Mouse (Mus musculus) natural killer cell, adult 2 months (primary cell): ENCODE results near the gene Hook2.

ENCODE experiments used
- DNase-seq, 2 experiments: peaks; one replicate each; pipeline ENCODE4 v3.0.0; 2022; ENCODE audit warnings: low spot score in 2 of 2

Hook2 gene

DNA sequence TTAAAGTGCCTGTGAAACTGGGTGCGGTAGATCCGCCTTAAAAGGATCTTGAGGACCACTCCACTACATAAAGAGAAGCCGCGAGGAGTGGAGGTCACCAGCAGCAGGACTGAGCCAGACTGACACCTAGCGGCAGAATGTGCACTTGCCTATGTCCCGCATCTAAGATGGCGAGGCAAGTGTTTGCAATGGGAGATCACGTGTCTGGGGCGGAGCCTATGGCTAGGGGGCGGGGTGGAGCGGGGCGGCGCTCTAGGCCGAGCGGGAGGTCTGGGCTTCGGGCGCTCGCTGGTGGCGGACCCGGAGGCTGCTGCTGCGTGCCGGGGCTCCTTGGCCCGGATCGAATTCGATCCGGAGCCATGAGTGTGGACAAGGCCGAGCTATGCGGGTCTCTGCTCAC, at the start of gene Hook2:
Gene Hook2, plus strand, starts transcription at position 255 of the 400 bp plus-strand sequence.
- DNase-seq = peak; percentile 98

DNA sequence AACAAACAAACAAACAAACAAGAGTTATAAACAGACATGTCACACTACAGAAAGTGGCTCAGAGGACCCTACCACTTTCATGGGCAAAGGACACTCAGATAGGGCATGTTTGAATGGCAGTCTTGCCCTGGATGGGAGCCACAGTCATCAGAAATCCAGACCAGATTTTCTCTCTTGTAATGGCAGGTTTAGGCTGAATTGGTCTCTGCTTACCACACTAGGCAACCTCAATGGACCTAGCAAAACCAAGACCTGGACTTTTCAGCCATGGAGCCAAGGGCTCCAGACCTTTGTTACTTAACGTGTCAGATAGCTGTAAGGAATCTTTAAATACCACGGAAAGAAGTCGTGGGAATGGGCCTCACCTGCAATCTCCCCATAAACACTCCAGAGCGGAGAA, 46.7 kb upstream of the Hook2 start:
- no peak for DNase-seq

DNA sequence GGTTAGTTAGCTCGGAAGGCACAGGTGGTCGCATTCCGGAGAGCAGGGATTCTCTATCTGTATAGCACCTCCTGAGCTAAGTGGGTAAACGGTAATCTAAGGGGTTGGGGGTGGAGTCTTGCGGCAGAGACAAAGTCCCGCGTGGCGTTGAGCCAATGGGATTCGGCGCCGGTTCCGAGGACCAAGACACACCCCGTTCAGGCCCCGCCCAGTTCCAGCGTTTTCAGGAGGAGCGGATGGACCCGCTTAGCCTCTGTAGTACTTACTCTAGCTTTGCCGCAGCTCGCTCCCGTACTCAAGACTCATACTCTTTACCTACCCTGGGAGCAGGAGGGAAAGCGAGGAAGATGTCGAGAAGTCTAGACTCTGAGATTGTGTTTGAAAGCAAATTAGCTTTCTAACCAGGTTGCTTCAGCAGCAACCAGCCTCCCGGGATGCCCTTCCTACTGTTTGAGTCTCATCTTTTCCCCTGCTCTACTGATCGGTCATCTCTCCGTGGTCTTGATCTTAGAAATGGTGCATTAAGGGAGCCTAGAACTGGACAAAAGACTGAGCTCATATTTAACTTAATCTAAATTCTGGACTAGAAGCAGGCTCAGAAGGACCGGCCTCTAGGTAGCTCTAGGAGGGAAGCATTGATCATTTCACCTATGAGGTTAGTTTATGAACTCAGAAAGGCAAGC, 45.8 kb upstream of the Hook2 start:
- peak in 1 of 2 experiments; percentile 28 for DNase-seq

DNA sequence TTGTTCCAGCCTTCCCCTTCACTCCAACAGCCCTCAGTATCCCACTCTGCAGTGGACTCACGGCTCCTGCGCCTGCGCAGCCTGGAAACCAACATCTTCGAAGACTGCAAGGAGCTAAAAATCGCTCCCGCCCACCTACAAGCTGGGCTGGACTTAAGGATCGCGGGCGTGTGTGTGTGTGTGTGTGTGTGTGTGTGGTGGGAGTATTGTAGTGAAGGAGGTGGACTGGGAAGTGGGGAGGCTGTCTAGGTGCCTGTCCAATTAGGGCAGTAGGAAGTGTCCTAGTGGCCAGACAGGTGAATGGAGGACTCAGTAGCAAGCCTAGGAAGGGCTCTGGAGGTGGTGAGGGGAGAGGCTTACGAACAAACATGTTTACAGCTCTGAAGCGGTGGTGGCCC, 45.2 kb upstream of the Hook2 start:
- no peak for DNase-seq

DNA sequence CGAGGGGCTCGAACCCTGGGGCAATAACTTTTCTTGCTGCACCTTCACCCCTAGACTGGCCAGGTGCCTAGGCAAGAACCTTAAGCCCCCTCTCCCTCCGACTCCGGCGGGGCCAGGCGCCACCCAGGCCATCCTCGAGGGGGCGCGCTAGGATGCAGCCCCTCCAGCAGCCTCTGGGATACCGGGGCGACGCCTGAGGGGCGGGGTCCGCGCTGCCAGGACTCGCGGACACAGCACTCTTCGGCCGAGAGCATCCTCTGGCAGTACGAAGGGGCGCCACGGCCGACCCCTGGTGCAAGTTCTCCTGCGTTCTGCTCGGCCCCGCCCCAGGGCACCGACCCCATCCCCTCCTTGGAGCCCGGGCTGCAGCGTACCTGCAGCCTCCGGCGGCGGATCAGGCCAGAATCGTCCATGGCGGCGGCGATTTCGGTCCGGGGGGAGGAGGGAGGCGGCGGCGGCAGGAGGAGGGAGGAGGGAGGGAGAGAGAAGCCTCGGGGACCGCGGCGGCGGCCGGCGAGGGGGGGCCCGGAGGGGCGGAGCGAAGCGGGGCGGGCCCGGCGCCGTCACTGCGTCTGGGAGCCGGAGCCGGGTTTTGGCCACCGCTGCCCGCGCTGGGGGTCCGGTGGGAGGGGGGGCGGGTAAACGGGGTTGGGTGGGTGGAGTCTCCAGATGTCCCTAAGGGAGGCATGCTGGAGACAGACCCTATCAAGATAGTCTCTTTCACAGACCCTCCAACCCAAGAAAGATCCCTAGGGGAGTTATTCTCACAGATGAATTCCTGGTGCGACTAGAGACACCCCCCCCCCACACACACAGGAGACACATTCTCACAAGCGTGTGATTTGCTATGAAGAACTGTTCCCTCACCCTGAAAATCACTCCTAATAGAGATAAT, 44.5 kb upstream of the Hook2 start:
- no peak for DNase-seq

DNA sequence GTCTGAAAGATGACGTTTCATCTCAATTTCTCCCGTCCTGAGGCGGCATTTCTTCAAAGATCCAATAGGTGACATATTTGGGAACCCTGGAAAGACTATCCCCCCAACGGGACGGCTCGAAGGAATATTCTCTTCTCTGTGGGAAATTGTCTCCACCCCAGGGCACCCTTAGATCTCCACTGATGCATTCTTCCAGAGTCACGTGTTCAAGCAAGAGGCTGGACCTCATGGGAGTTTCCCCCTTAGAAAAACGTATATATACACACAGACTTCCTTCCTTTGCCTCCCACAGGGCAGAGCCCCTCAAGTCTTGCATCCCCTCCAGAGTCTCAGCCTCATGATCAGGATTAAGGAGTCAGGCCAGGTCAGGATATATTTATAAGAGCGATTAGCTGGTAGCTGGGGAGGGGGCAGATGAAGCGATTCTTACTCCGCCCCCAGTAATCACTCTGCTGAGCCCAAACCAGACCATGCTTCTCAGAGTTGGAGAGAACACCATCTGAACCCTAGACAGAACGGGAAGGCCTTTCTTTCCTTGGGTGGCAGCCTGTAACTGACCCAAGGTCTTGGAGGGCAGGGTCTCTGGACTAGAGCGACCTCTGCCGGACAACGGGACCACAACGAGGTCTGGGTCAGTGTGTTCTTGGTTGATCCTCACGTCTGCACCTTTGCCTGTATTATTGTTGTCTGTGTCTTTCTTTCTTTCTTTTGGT, 43.7 kb upstream of the Hook2 start, which contains the start of gene Rtbdn:
Gene Rtbdn, plus strand, starts transcription at position 464 of the 713 bp plus-strand sequence.
- DNase-seq = no peak

DNA sequence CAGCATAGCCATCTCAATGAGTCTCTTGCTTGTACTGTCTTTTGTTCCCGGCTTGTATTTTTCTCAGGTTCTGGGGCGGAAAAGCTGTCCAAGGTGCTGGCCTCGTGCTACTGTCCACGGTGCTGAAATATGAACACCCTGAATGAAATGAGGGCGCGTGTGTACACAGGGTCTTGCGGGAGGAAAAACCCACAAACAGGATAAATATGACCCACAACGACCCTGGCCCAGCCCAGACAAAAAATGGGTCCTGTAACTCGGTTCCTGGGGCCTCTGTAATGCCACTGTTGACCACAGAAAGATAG, 43.2 kb upstream of the Hook2 start:
- DNase-seq = peak in 1 of 2 experiments; percentile 33

DNA sequence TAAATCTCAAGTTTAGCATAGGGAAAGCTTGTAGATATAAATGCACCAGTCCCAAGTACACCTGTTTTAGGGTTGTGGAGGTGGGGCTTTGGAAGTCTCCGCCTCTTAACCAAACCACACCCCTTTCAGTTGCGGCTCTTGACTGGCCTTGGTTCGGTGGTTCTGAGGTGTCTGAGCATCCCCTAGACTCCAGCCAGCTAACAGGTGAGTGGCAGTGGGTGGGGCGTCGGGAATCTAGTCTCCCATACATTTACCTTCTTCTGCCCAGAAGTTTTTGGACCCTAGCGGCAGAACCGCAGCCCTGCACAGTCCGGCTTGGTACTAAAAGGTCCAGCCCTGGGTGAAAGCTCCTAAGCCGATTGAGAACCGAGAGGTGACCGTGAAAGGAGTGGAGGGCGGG, 40.6 kb upstream of the Hook2 start:
- DNase-seq = no peak

DNA sequence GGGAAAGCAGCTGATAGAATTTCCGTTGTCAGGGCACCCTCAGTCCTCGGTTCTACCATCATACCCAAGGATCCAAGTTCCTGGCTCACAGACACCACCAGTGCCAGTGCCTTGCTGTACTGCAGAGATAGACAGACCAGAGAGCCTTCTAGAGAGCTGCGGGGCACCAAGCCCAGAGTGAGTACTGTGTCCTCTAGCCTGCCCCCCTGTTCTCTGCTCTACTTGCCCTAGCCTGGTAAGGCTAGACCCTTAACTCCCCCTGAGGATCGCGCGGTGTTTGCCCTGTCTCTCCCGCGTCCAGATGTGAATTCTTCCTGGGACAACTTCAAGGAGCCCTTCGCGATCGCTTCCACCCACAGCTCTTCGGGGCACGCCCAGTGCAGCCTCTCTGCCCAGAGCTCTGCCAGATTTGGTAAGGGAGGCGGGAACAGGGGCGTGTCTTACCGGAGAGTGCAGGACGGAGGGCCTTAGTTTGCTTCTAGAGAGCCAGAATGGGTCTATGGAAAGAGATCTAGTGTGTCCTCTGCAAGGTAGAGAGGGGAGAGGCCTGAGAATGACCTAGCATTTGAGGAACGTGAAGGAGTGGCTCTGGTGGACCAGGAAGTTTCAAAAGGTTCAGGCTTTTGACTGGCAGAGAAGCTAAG, 37.7 kb upstream of the Hook2 start:
- no peak for DNase-seq

DNA sequence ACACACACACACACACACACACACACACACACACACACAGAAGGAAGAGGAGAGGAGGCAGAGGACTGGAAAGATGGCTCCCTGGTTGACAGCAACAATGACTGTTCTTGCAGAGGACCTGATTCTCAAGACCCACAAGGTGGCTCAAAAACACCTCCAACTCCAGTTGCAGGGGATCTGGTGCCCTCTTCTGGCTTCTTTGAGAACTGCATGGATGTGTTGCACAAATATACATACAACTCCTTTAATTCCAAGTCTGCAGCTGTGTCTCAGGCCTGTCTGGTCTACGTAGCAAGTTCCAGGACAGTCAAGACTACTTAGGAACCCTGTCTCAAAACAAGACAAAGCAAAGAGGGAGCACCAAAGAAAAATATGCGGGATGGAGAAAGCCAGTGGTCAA, 33.6 kb upstream of the Hook2 start:
- DNase-seq = peak; percentile 53 to 74

DNA sequence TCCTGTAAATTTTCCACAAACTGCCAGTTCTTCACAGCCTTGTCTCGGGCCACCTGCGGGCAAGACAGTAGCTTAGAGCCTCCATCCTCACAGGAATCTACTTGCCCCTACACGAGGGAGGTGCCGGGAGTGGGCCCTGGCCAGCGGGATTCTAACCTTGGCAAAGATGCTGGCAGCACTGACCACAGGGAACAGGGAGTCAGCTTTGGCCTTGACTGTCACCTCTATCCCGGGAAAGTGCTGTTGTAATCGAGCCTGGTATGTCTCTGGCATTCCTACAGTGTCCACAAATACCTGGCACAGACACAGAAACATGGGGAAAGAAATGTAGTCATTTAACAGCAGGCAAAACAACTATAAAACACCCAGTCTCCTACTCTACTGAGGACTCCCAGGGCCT, 30.6 kb upstream of the Hook2 start:
- no peak for DNase-seq

DNA sequence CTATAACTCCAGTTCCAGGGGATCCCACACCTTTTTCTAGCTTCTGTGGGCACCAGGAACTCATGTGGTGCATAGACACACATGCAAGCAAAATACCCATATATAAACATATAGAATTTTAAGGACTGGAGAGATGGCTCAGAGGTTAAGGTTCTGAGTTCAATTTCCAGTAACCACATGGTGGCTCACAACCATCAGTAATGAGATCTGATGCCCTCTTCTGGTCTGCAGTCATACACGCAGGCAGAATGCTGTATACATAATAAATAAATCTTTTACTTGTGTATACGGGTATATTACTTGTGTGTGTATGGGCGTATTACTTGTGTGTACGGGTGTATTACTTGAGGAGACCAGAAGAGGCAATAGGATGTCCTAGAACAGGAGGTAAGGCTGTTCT, 26.5 kb upstream of the Hook2 start:
- no peak for DNase-seq

DNA sequence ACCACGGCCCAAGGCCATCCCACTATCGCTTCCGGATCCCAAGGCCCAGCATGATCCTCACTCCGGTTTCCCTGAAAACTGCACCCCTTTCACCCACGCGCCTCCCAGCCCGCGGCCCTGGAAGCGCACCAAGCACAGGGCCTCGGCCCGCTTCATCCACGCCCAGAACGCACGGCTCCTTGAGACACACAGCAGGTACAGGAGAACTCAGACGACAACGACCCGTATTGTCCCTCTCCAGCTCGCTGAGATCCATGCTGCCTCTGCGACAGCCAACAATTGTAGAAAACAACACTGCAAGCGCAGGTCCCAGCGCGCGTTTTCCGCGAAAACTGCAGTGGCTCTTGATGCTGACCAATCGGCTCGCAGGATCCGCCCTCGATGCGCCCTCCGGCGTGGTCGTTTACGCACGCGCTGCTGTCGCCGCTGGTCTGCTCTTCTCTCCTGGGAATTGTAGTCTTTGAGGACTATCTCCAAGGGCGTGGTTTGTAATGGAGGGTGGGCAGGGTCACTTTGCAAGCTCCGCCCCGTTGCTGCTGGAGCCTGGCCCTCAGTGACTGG, 24.6 kb upstream of the Hook2 start:
- DNase-seq = peak; percentile 82 to 90

DNA sequence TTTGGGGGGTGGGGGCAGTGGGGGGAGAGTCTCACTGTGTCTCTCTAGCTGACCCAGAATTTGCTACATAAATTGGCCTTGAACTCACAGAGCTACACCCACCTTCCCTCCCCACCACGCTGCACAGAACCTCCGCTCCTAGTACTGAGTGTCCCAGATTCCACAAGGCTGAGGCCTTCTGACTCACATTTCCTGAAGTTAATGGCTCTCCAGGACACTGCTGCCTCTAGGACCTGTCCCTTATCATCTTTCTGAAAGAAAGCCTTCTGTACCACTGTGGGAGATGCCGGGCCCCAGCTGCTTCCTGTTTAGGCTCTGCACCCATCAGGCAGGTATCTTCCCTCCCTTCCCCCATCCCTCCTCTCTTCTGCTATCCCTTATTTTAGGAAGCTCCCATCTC, 23.8 kb upstream of the Hook2 start:
- DNase-seq = no peak

DNA sequence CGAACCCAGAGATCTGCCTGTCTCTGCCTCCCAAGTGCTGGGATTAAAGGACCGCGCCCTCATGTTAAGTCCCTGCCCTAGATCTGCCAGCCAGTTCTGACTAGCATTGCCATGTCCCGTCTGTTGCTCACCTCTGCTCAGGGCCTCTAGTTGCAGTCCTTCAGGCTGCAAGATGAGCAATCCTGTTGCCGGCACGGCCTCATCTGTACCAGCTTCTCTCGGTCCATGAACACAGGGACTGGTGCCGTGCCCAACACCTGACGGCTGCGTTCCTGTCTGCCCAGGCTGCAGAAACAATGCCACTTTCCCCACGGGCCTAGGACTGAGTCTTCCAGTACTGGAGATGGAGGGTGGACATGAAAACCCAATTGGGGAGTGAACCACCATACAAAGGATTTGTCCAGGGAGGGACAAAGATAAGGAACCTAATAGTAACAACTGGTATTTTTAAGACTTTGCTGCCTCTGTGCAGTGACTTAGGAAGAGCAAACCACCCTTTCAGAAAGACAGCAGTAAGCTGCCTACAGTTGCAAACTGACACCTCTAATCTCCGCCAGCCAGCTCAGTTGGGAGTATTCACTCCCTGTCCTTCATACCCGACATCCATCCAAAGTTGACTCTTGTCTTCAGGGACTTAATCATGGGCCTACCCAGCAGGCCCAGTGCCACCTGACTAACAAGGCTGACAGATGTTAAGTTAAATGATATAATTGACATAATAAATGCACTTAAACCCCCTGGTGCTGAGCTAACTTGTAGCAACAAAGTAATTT, 22.7 kb upstream of the Hook2 start:
- no peak for DNase-seq

DNA sequence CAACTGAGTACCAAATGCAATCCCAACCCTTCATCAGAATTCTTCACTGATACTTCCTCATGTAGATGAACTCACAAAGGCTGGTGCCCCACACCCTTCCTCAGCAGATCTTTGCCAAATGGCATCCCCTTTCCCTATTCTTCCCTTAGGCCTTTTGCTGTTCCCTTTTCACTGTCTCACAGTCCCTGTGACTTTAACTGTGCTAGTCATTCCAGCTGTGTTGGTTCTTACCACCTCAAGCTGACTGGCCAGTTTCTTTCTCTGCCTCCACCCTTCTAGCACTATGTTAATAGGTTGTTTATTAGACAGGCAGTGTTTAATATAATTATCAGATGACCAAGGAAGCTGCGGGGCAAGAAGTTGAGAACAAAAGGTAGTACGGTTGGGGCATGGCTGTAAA, 21.8 kb upstream of the Hook2 start:
- no peak for DNase-seq

DNA sequence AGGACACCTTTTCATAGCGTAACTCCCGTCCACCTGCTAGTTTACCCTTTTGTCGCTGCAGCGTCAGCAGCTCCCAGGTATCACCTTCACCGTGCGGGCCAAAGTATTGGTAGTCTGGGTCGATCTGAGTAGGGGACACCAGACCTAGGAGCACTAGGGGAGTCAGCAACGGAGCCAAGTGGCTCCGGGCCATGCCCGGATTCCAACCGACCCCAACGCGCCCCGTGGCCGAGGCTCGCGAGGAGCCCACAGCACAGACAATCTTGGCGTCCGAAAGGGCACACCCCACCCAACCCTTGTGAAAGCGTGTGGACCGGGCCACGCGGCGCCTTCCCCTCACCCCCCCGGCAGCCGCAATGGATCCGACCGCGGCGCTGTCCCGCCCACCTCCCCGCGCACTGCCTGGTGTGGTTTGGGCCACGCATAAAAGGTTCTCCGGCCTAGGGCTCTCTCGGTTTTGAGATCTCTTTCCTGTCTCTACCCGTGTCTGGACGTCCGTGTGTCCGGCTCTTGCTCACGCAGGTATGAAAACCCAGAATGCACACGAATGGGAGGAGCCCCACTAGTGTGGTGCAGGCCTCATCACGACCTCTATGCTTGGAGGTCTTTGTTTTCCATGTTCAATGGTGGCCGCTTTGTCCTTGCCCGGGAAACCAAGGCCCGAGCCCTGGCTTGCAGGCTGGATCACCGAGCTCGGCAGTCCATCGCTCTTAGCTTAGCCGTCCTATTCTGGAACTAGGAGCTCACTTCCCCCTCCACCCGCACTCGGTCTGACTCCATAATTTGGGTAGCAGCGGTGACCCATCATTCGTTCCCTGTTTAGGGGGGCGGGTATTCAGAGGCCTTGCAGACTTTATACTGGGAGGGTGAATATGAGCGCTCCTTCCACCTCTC, 20.9 kb upstream of the Hook2 start, which contains the start of the genes Gm49661, Prdx2 and Rnaseh2a:
Gene Gm49661, minus strand, starts transcription at position 193 of the 894 bp plus-strand sequence.
Gene Prdx2, plus strand, starts transcription at position 347 of the 894 bp plus-strand sequence.
Gene Rnaseh2a, minus strand, starts transcription at position 527 of the 894 bp plus-strand sequence.
- DNase-seq = peak; percentile 35 to 37

DNA sequence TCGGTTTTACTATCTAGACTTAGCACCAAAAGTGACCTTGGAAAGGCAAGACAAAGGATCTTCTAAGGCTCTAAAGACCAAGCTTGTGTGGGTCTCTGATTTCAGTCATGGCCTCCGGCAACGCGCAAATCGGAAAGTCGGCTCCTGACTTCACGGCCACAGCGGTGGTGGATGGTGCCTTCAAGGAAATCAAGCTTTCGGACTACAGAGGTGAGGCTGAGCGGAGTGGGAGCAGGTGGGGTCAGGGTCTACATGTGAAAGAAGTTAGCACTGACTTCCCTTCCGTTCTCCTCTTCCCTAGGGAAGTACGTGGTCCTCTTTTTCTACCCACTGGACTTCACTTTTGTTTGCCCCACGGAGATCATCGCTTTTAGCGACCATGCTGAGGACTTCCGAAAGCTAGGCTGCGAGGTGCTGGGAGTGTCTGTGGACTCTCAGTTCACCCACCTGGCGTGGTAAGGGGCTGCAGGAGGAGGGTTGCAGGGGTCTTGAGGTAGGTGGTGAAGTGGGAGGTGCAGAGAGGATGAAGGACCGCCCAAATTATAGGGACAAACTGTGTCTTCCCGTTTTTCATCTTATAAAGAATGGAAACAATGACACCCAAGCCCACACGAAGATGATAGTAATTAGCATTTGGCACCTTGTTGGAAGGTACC, 20.1 kb upstream of the Hook2 start:
- no peak for DNase-seq

DNA sequence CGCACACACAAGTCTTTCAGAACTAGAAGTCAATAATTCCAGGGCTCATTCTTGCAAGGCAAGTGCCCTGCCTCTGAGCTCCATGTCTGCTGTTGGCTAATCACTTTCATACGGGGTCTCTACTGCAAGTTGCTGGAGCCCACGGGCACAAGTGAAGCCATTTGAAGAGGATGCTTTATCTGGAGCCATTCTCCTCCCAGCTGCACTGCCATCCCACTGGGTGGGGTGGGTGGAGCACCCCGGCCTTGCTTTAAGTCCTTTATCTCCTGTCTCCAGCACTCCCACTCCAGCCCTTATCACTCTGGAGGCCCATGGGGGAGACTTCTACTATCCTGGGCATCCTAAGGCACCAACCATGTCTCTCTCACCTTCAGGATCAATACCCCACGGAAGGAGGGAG, 19.5 kb upstream of the Hook2 start:
- no peak for DNase-seq
